Comparison of ENCODE assay signal across 17 mouse cellular contexts in the genomic region with DNA sequence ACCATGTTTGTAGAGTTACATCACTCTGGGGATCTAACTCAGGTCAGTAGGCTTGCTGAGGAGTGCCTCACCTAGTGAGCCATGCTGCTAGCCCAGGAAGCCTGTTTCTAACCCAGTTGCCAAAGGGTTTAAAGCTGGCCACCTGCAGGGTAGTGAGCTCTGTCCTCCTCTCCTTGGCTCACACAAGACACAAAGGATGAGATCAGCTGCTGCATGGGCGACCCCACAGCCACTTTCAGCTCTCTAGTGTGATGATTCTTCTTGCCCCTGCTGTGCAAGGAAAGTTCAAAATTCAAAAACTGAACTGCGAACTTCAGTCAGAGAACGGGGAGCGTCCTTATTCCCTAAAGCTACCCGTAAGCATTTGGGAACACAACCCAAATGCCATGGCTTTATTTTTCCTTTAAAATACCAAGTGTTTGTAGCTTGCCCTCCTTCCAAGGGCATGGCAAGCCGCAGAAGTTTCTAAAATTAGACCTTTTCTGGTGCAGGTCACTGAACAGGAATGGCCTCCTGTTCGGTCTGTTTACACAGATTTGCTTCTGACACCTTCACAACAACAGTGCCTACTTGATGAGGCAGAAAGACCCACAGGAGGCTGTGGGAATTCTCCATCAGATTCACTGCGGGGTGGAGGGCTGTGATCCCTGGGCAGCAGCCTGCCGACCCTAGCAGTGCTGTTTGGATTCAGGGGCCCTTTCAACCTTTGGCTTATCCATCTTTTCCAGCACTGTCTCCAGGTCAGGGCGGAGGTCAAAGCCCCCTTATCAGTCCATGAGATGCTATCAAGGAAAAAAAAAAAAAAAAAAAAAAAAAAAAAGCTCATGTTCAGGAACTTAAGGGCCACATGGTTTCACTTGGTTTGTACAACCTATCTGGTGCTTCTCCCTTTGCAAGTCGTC.
A peak's percentile ranks its signal among the peaks of the same experiment; 100 is the strongest.
DNase-seq lines count a peak whose midpoint lies in the region; ATAC-seq and TF ChIP-seq lines count a peak whose summit lies in the region.
"Had no signal": no experiment of that assay in that cellular context is flagged by ENCODE, and none has a peak within 500 bp of the region (broad histone marks: within the 10 kb centered on the region; RNA-seq: fewer than 3 reads in every experiment).

No protein-coding gene starts in this region.

- H3K4me1 ChIP-seq in heart, embryonic 14.5 days (ENCODE audit: control insufficient read depth in 2 of 2, insufficient read depth in 2 of 2, low read length in 2 of 2): peaks cover 11 to 14% of the 10 kb centered on the region in 2 experiments
- H3K4me1 ChIP-seq in ES-E14 (ENCODE audit: control insufficient read depth in 2 of 2, insufficient read depth in 2 of 2, low read length in 2 of 2, poor library complexity in 1 of 2): peaks cover 0 to 6% of the 10 kb centered on the region in 2 experiments; a peak in 3 of 4 replicates
- peaks cover 13% of the 10 kb centered on the region for H3K4me1 ChIP-seq in kidney, embryonic 16.5 days (ENCODE audit: insufficient read depth, low read length)
- no peaks in the 10 kb centered on the region for H3K4me1 ChIP-seq in forebrain, embryonic 16.5 days (replicated peaks; ENCODE audit: control insufficient read depth, insufficient read depth, low read length)
- H3K4me1 ChIP-seq: limb, embryonic 10.5 days had no signal

- H3K27me3 ChIP-seq in heart, embryonic 14.5 days (ENCODE audit: control insufficient read depth, insufficient read depth, low read length): no peaks in the 10 kb centered on the region
- no peaks in the 10 kb centered on the region for H3K27me3 ChIP-seq in kidney, embryonic 16.5 days (ENCODE audit: insufficient read depth, low read length)
- H3K27me3 ChIP-seq in forebrain, embryonic 16.5 days (replicated peaks; ENCODE audit: control insufficient read depth, insufficient read depth, low read length): no peaks in the 10 kb centered on the region
- H3K27me3 ChIP-seq: CH12.LX; forebrain, embryonic 13.5 days; midbrain, embryonic 13.5 days had no signal

- peak overlapping the region; percentile 0; the same call in 1 of the 2 replicates for H3K4me2 ChIP-seq in heart, embryonic 14.5 days (ENCODE audit: low read length)
- H3K4me2 ChIP-seq in kidney, embryonic 16.5 days (replicated peaks; ENCODE audit: low read depth, low read length): no peak overlapping the region
- no peak overlapping the region for H3K4me2 ChIP-seq in forebrain, embryonic 16.5 days (ENCODE audit: low read length)
- H3K4me2 ChIP-seq: forebrain, embryonic 13.5 days; hindbrain, embryonic 14.5 days; midbrain, embryonic 13.5 days had no signal

- no peaks in the 10 kb centered on the region for H3K36me3 ChIP-seq in heart, embryonic 14.5 days (ENCODE audit: control insufficient read depth, insufficient read depth, low read length)
- no peaks in the 10 kb centered on the region for H3K36me3 ChIP-seq in ES-E14 (ENCODE audit: control insufficient read depth, insufficient read depth, low read length, poor library complexity, severe bottlenecking)
- no peaks in the 10 kb centered on the region for H3K36me3 ChIP-seq in kidney, embryonic 16.5 days (ENCODE audit: insufficient read depth, low read length)
- no peaks in the 10 kb centered on the region for H3K36me3 ChIP-seq in forebrain, embryonic 16.5 days (ENCODE audit: control insufficient read depth, insufficient read depth)
- H3K36me3 ChIP-seq: limb, embryonic 10.5 days; midbrain, embryonic 13.5 days had no signal

- H3K4me3 ChIP-seq in heart, embryonic 14.5 days (ENCODE audit: control insufficient read depth in 1 of 2, insufficient read depth in 1 of 2, low read depth in 1 of 2, low read length in 2 of 2): no peak overlapping the region
- H3K4me3 ChIP-seq in ES-E14 (ENCODE audit: insufficient read depth in 1 of 2, low read depth in 1 of 2, low read length in 2 of 2, poor library complexity in 1 of 2, severe bottlenecking in 1 of 2): no peak overlapping the region
- no peak overlapping the region for H3K4me3 ChIP-seq in kidney, embryonic 16.5 days (ENCODE audit: low read length)
- no peak overlapping the region for H3K4me3 ChIP-seq in forebrain, embryonic 16.5 days (replicated peaks; ENCODE audit: low read length)
- H3K4me3 ChIP-seq: forebrain, embryonic 13.5 days; limb, embryonic 10.5 days; midbrain, embryonic 13.5 days had no signal

- intact Hi-C loops in heart, postnatal 14 days (cut with DNase I): no loop called here

- 0 out of 2 replicates have a peak, but pooled peaks have one; percentile 10 for ATAC-seq in cerebellum, adult (ENCODE audit: insufficient number of reproducible peaks, low FRiP score, low TSS enrichment)
- no peak for ATAC-seq in heart, embryonic 14.5 days (ENCODE audit: insufficient number of reproducible peaks, insufficient read depth, low FRiP score, low read depth)
- ATAC-seq in kidney, embryonic 16.5 days (ENCODE audit: low FRiP score, low TSS enrichment): peak; percentile 66
- ATAC-seq in forebrain, embryonic 16.5 days: no peak
- ATAC-seq: forebrain, embryonic 13.5 days; intestine, postnatal 0 days; midbrain, embryonic 13.5 days had no signal

- peaks cover 3% of the 10 kb centered on the region; the same call in 1 of the 2 replicates for H3K9me3 ChIP-seq in heart, embryonic 14.5 days (ENCODE audit: control insufficient read depth, low read length)
- H3K9me3 ChIP-seq in ES-E14 (ENCODE audit: control insufficient read depth, insufficient read depth, low read depth, low read length): no peaks in the 10 kb centered on the region
- no peaks in the 10 kb centered on the region for H3K9me3 ChIP-seq in kidney, embryonic 16.5 days (ENCODE audit: low read length)
- no peaks in the 10 kb centered on the region; the same call in 1 of the 2 replicates for H3K9me3 ChIP-seq in forebrain, embryonic 16.5 days (ENCODE audit: control insufficient read depth, low read length)
- H3K9me3 ChIP-seq: limb, embryonic 10.5 days; midbrain, embryonic 13.5 days had no signal

- in situ Hi-C loops in ES-E14 (cut with MboI; ENCODE audit: low sequenced_read_pairs in 2 of 2, unreplicated experiment in 2 of 2): no loop called here

- H3K9ac ChIP-seq in heart, embryonic 14.5 days (ENCODE audit: low read length): peak overlapping the region; percentile 44
- no peak overlapping the region for H3K9ac ChIP-seq in ES-E14 (ENCODE audit: insufficient read depth, low read depth, low read length, poor library complexity, severe bottlenecking)
- no peak overlapping the region for H3K9ac ChIP-seq in kidney, embryonic 16.5 days (replicated peaks; ENCODE audit: low read length)
- no peak overlapping the region for H3K9ac ChIP-seq in forebrain, embryonic 16.5 days (replicated peaks; ENCODE audit: low read depth, low read length)
- H3K9ac ChIP-seq: forebrain, embryonic 13.5 days; hindbrain, embryonic 14.5 days; liver, embryonic 14.5 days; midbrain, embryonic 13.5 days had no signal

- DNase-seq in cerebellum, adult 11-12 months: no peak
- DNase-seq in heart, postnatal 14 days: no peak
- DNase-seq in ES-E14 (ENCODE audit: low read depth, low spot score): no peak
- no peak for DNase-seq in lung, postnatal 36 days
- DNase-seq: cerebellum, adult 9-10 months; lung, postnatal 14 days had no signal

- peak overlapping the region; percentile 44 to 76 for H3K27ac ChIP-seq in heart, embryonic 14.5 days (replicated peaks in 1 of 2; ENCODE audit: control insufficient read depth in 1 of 2, insufficient read depth in 1 of 2, low read depth in 2 of 2, low read length in 2 of 2)
- no peak overlapping the region for H3K27ac ChIP-seq in ES-E14 (ENCODE audit: insufficient read depth, low read depth, low read length, poor library complexity, severe bottlenecking)
- H3K27ac ChIP-seq in kidney, embryonic 16.5 days (ENCODE audit: low read length): peak overlapping the region; percentile 2; the same call in 1 of the 2 replicates
- no peak overlapping the region for H3K27ac ChIP-seq in forebrain, embryonic 16.5 days (ENCODE audit: low read length)
- H3K27ac ChIP-seq: forebrain, embryonic 13.5 days; hindbrain, embryonic 14.5 days; limb, embryonic 10.5 days; liver, embryonic 14.5 days; midbrain, embryonic 13.5 days had no signal

- WGBS in heart, embryonic 14.5 days: 35% methylated on average over 11 of the region's 11 CpGs
- WGBS in kidney, embryonic 16.5 days: 28% methylated on average over 11 of the region's 11 CpGs
- WGBS in forebrain, embryonic 16.5 days: 29% methylated on average over 11 of the region's 11 CpGs

TF ChIP-seq in ES-E14, 5 proteins besides CTCF, POLR2A, EP300 and RAD21:
- TF ChIP-seq MAFK (IDR thresholded peaks at IDR 0.05; ENCODE audit: insufficient read depth, low read depth, low read length): no peak
- TF ChIP-seq CHD2 (IDR thresholded peaks at IDR 0.05; ENCODE audit: low read depth, low read length): no peak
- peak; percentile 71; the same call in 1 of the 2 replicates for TF ChIP-seq ZNF384 (IDR thresholded peaks at IDR 0.05; ENCODE audit: low read depth, low read length)
- no peak for TF ChIP-seq HCFC1 (IDR thresholded peaks at IDR 0.05; ENCODE audit: borderline replicate concordance, insufficient read depth, low read length)
- no peak for TF ChIP-seq ZC3H11A (IDR thresholded peaks at IDR 0.05; ENCODE audit: borderline replicate concordance, low read depth, low read length)
TF ChIP-seq in ES-E14: peak in this region for 1.

Comparison
In these comparisons a context has a peak if more than half of its experiments do, and no peak if none do; other contexts are left out.
1. ATAC-seq: peak in cerebellum, adult (single experiment) and kidney, embryonic 16.5 days (single experiment); none in heart, embryonic 14.5 days (single experiment) and forebrain, embryonic 16.5 days (single experiment).
2. H3K27ac ChIP-seq: peak in heart, embryonic 14.5 days (2 of 2) and kidney, embryonic 16.5 days (single experiment); none in ES-E14 (single experiment) and forebrain, embryonic 16.5 days (single experiment).